Mouse (Mus musculus) G1E (cell line): ENCODE measurements around the gene Adgre5. TPM values are rescaled to one million over a fixed set of nuclear protein-coding genes. Genes with fewer than 3 reads are reported as not detected.

ENCODE experiments used
- ATAC-seq: 2 replicates; pipeline ENCODE4 v1.8.0; 2016; ENCODE audit warnings: mild to moderate bottlenecking; ENCODE audit not compliant: insufficient number of reproducible peaks, poor library complexity, low FRiP score, severe bottlenecking; ENCODE audit errors: extremely low read depth
- DNase-seq: peaks from one replicate; pipeline ENCODE4 v3.0.0; 2012; ENCODE audit warnings: low spot score
- H3K27me3 ChIP-seq: 2 replicates; pipeline ENCODE4 v1.6.1; 2012; ENCODE audit warnings: mild to moderate bottlenecking, low read length, inconsistent platforms; ENCODE audit not compliant: insufficient read depth
- H3K36me3 ChIP-seq: replicated peaks from 2 replicates; pipeline ENCODE3; 2012; ENCODE audit warnings: mild to moderate bottlenecking, inconsistent platforms
- H3K4me1 ChIP-seq: 2 replicates; pipeline ENCODE4 v1.6.1; 2012; ENCODE audit warnings: low read depth, low read length, inconsistent platforms, mixed read lengths; ENCODE audit not compliant: insufficient read depth
- H3K4me3 ChIP-seq: 2 replicates; pipeline ENCODE4 v1.5.1; 2012; ENCODE audit warnings: low read depth, mild to moderate bottlenecking, inconsistent platforms, low read length, moderate library complexity, mixed read lengths
- H3K9me3 ChIP-seq: replicated peaks from 2 replicates; pipeline ENCODE4 v1.6.1; 2012; ENCODE audit warnings: inconsistent platforms
- CTCF ChIP-seq: IDR thresholded peaks from 2 replicates; pipeline ENCODE4 v1.5.1; 2012; ENCODE audit warnings: low read depth, low read length, inconsistent platforms, mixed read lengths
- GATA1 ChIP-seq: IDR thresholded peaks from 2 replicates; pipeline ENCODE4 v1.6.1; 2012; ENCODE audit warnings: borderline replicate concordance, low read length, inconsistent platforms, mixed read lengths
- GATA2 ChIP-seq: IDR thresholded peaks from 2 replicates; pipeline ENCODE4 v1.6.1; 2012; ENCODE audit warnings: low read depth, low read length, inconsistent platforms, borderline replicate concordance
- POLR2AphosphoS5 ChIP-seq: IDR thresholded peaks from 2 replicates; pipeline ENCODE4 v1.6.1; 2012; ENCODE audit warnings: low read depth, low read length, inconsistent platforms; ENCODE audit not compliant: insufficient replicate concordance
- TAL1 ChIP-seq: conservative IDR thresholded peaks from 2 replicates; pipeline ENCODE4 v1.6.1; 2012; ENCODE audit warnings: low read depth, low read length, inconsistent platforms, mixed read lengths
- polyA plus RNA-seq: library from polyadenylated mRNA; stranded (reverse); fragments of >175 nt; gene quantifications from 2 replicates; pipeline ENCODE4 v1.2.3, GENCODE M21; 2012
- total RNA-seq, 2 experiments: library from RNA; stranded (forward) in 1 of 2; stranded (reverse) in 1 of 2; fragments of 200-1000 nt in 1 of 2; fragments of >200 nt in 1 of 2; fragmentation: Nextera tagmentation in 1 of 2; gene quantifications; 2 replicates each; pipeline ENCODE4 v1.2.3; 2014 to 2017

Adgre5 gene
- total and polyA plus RNA-seq, 3 experiments = 92.9 to 405 (median 223) TPM

DNA sequence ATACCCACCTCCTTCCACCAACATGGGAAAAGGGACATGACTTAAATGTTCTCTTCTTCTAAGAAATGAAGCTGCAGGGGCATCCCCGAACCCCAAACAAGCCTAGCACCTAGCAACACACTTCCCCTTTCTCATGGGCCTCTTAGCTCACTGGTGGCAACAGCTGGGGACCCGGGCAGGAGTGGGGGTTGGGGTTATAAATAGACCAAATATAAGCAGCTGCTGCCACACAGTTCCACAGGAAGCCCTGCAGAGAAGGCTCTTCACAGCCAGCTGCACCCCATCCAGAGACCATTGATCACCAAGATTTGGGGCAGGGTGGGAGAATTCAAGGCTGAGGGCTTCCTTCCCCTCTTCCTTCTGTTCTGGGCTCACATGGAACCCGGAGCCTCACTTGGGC, 7.6 kb upstream of the Adgre5 start:
- no peaks in the 10 kb centered on the region for H3K27me3 ChIP-seq
- H3K36me3 ChIP-seq = peaks cover 3% of the 10 kb centered on the region
- DNase-seq (peak; percentile 90), ATAC-seq (peak; percentile 89)
- peaks cover 57% of the 10 kb centered on the region for H3K4me1 ChIP-seq
- TF ChIP-seq GATA1 (no peak), CTCF (no peak), TAL1 (no peak)
- no peaks in the 10 kb centered on the region for H3K9me3 ChIP-seq
- peak overlapping the region; percentile 68; the same call in 1 of the 2 replicates for H3K4me3 ChIP-seq

DNA sequence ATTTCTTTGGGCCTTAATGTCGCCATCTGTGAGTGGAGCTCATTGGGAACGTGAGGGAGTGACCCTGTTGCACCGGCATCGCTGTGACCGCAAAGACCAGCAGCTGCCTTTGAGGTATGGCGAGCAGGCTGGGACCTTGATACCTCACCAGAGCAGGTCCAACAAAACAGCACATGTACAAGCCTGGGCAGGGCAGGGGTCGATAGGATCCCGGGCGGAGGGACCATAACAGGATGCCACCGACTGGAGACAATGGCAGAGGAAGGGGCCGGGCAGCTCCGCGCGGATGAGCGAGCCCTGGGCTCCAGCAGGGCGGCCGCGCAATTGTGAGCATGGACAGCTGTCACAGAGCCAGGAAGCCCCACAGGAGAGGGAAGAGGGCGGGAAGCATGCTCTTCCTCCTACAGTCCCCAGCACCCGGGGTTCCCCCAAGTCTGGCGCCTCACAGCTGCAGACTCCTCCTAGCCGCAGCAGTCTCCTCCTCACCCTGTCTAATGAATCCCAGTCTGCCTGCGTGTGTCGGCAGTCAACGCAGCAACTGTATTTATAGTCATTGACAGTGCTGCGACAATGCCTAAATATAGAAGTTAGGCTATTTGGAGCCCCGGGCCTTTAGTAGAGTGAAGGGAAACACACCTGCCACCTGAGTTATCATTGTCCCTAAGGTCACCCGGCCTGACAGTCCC, 6.7 kb upstream of the Adgre5 start:
- peaks cover 58% of the 10 kb centered on the region for H3K4me1 ChIP-seq
- H3K36me3 ChIP-seq = peaks cover 3% of the 10 kb centered on the region
- no peak for DNase-seq
- ATAC-seq = no peak
- TF ChIP-seq TAL1 (no peak), POLR2AphosphoS5 (no peak), CTCF (no peak), GATA2 (no peak), GATA1 (no peak)
- H3K4me3 ChIP-seq = peak overlapping the region; percentile 68; the same call in 1 of the 2 replicates
- H3K27me3 ChIP-seq = no peaks in the 10 kb centered on the region
- no peaks in the 10 kb centered on the region for H3K9me3 ChIP-seq

DNA sequence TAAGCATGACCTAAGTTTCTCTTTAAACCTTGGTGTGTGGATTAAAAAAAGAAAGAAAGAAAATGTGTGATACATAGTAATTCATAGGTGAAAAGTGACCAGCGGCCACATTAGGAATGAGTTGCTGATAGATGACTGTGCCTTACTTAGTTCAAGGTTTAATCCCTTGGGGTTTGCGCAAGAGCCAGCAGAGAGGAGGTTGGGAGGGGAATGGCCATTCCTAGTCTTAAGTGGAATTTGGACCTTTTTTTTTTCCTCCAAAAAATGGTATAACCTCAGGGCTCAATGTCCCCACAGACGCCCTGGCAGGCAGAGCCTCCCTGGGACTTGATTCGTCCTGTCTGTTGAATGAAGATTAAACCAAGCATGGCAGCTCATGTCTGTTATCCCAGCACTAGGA, 2.9 kb upstream of the Adgre5 start:
- Histone ChIP-seq H3K9me3 (no peaks in the 10 kb centered on the region), H3K4me3 (no peak overlapping the region), H3K27me3 (no peaks in the 10 kb centered on the region), H3K36me3 (peaks cover 12% of the 10 kb centered on the region), H3K4me1 (peaks cover 71% of the 10 kb centered on the region)
- ATAC-seq (no peak), DNase-seq (no peak)
- TF ChIP-seq CTCF = no peak
- no peak for TF ChIP-seq GATA2
- no peak for TF ChIP-seq TAL1
- TF ChIP-seq GATA1 = no peak
- no peak for TF ChIP-seq POLR2AphosphoS5

DNA sequence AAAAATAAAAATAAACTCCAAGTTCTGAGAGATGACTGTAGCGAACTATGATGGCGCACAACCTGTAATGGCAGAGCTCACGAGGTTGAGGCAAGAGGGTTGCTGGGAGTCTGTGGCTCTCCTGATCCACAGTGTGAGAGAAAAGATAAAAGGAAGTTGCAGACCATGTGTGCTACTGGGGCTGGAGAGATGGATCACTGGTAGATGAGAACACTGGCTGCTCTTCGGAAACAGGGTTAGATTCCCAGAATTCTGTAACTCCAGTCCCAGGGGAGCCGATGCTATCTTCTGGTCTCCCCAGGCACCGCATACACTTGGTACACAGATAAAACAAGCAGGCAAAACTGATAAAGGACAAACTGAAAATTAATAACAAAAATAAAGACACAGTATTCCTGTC, 1.8 kb upstream of the Adgre5 start:
- ATAC-seq (peak; percentile 64), DNase-seq (peak; percentile 57)
- H3K36me3 ChIP-seq = peaks cover 23% of the 10 kb centered on the region
- TF ChIP-seq CTCF (no peak), POLR2AphosphoS5 (no peak), GATA1 (no peak), GATA2 (no peak), TAL1 (peak; percentile 73)
- no peak overlapping the region for H3K4me3 ChIP-seq
- no peaks in the 10 kb centered on the region for H3K9me3 ChIP-seq
- H3K27me3 ChIP-seq = no peaks in the 10 kb centered on the region
- H3K4me1 ChIP-seq = peaks cover 71% of the 10 kb centered on the region

DNA sequence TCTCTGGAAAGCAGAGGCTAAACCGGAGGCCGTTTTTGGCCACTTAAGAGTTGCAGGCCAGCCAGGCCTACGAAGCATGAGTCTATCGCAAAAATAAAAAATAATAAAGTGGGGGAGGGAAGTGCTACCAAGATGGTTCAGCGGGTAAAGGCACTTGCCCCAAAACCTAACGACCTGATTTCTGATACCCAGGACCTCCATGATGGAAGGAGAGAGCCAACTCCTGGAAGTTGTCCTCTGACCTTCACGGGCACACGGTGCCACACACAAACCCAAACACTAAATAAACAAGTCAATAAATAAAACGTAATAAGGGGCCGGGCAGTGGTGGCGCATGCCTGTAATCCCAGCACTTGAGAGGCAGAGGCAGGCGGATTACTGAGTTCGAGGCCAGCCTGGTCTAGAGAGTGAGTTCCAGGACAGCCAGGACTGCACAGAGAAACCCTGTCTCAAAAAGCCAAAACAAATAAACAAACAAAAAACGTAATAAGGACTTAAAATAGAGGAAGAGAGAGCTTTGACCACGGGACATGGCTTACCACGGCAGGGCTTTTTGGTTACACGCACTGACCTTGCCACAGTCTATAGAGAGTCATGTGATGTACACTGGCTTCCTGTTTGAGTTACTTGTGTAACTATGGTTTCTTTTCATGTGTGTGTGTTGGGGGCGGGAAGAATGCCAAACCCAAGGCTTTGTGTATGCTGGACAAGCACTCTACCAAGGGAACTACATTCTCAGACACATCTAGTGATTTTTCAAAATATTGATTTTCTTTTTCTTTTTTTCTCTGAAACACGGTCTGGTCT, 926 bp upstream of the Adgre5 start:
- peaks cover 33% of the 10 kb centered on the region for H3K36me3 ChIP-seq
- no peaks in the 10 kb centered on the region for H3K27me3 ChIP-seq
- H3K4me1 ChIP-seq = peaks cover 73% of the 10 kb centered on the region
- DNase-seq (no peak), ATAC-seq (no peak)
- H3K9me3 ChIP-seq = peaks cover 6% of the 10 kb centered on the region
- TF ChIP-seq GATA1 (no peak), CTCF (no peak), GATA2 (no peak), POLR2AphosphoS5 (no peak), TAL1 (no peak)
- H3K4me3 ChIP-seq = peak overlapping the region; percentile 83

DNA sequence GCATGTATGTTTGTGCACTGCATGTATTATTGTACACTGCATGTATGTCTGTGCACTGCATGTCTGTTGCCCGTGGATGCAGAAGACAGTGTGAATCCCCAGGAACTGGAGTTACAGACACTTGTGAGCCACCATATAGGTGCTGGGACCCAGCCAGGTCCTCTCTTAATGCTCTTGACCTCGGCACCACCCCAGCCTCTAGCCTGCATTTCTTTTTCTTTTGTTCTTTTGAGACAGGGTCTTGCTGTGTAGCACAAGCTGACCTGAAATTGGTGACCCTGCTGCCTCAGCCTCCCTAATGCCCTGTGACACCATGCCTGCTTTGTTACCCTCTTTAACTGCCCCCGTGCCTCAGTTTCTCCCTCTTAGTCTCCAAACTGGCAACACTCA, 545 bp downstream of the Adgre5 start:
- no peak for DNase-seq
- peaks cover 47% of the 10 kb centered on the region for H3K36me3 ChIP-seq
- H3K4me3 ChIP-seq = peak overlapping the region; percentile 83
- peaks cover 86% of the 10 kb centered on the region for H3K4me1 ChIP-seq
- TF ChIP-seq GATA2 (no peak), GATA1 (no peak), TAL1 (no peak), POLR2AphosphoS5 (no peak), CTCF (no peak)
- ATAC-seq = no peak
- H3K9me3 ChIP-seq = peaks cover 6% of the 10 kb centered on the region
- no peaks in the 10 kb centered on the region for H3K27me3 ChIP-seq
